Mouse (Mus musculus): ENCODE measurements at regions not wholly inside any gene's neighbourhood (a gene's known extent, or its start where the extent isn't known, plus 50 kb on each side); places are given as distances from the start of the nearest gene placed in this dataset.

DNA sequence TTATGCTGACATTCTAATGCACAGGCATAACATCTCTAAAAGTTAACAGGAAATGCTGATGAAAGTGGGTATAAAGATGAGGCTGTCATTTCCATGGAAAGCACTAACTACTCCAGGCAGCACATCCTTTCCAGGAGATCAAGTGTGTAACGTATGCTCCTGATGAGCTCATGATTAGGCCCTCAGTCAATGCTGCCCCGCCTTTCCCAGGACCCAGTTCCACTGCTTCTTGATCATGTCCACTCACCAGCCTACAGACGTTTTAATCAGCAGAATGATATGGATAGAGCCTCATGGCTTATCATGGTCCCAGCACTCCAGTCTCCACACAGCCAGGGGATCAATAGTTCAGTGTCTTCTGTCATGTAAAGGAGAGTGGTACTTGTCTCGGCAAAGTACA is 71.7 kb upstream of the Tcerg1l start:
- TF ChIP-seq POLR2A (IDR thresholded peaks at IDR 0.05; ENCODE audit: control insufficient read depth, low read depth, low read length) (no peak), CTCF (IDR thresholded peaks at IDR 0.05; ENCODE audit: control insufficient read depth, insufficient read depth, insufficient replicate concordance, low read depth, low read length) (no peak)
